Mouse (Mus musculus) adrenal gland, adult 8-10 months (tissue): ENCODE measurements around the gene Jarid2. TPM values are rescaled to one million over a fixed set of nuclear protein-coding genes. Genes with fewer than 3 reads are reported as not detected.

ENCODE experiments used
- DNase-seq: peaks from one replicate; pipeline ENCODE4 v3.0.0; 2022
- total RNA-seq, 4 experiments: library from RNA; stranded (reverse); gene quantifications; 2 replicates each; pipeline ENCODE4 v1.2.4; 2022

Jarid2 gene
- total RNA-seq, 4 experiments from 2014 or later = 32.9 to 48.1 (median 37.8) TPM

DNA sequence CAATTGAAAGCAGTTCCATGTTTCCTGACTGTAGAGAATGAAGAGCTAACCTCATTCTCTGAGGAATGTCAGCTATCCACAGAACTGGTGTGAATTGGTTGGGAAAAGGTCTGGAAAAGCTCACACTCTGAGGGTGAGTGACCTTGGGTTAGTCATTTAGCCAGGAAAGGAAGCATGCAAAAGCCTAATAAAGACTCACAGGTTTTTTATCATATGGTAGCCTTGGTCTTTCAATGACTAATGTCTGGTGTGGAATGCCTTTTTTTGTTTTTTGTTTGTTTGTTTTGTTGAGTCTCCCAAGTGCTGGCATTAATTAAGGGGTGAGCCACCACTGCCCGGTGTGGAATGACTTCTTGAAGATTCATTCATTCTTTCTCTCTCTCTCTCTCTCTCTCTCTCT lies 55.3 kb downstream of the Jarid2 start:
- DNase-seq = no peak

DNA sequence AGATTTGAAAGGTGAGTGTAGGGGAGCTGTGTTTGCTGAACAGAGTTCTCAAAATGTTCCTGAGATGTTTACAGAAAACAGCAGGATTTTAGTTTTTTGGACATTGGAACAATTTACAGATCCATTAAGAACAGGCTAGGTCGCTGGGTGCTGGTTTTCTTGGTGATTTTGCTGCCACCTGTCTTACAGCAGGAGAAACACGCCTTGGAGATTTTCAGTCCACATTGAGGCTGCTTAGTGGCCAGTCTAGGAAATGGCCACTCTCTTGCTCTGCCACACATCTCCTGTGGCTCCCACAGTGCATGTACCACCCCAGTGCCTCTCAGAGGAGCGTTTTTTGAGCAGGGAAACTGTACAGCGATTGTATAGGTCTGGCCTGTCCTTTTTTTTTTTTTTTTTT lies 57.0 kb downstream of the Jarid2 start:
- no peak for DNase-seq

DNA sequence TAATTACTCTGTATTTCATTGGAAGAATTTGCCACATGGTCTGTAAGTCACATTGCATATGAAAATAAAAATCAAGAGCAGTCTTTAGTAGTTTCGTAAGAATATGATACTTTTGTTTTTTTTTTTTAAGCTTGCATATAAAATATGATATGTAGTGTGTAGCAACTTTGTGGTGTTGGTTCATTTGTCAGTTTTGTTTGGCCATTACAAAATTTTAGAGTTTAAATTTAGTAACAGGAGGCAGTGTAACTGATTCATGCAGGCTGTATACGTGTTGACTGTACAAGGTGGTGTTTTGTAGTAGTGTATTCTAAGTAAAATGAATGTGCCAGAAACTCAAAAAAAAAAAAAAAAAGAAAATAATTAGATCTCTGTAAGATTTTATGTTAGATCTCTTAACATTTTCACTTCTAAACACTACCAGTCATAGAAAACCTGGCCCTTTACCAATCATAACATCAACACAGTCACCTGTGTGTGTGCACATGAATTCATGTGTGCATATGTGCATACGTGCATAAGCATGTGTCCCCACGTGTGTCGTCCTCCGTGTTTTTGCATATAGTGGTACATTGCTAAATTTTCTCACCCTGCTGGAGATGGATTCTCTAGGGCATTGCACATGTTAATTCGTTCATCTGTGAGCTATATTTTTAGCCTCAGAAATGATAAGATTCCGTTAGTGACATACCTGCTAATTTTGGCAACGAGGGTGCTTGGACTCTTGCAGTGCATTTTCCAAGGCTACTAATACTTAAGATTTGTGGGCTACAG lies 59.3 kb downstream of the Jarid2 start:
- no peak for DNase-seq

DNA sequence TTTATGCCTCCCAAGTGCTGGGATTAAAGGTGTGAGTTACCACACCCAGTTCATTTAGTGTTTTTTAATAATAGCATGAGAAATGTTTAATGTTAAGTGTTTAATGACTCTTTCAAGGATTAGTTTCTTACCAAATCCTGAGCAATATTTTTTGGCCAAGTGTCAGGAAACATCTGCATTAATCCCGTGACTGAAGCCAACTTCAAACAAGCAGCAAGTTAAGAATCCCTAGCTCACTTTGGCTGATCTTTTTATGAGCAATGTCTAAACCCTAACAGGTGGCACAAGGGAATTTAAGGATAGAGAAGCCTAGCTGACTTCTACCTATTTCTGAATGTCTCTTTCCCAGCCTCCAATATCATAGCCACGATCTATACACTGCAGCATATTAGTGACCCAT lies 60.7 kb downstream of the Jarid2 start:
- no peak for DNase-seq

DNA sequence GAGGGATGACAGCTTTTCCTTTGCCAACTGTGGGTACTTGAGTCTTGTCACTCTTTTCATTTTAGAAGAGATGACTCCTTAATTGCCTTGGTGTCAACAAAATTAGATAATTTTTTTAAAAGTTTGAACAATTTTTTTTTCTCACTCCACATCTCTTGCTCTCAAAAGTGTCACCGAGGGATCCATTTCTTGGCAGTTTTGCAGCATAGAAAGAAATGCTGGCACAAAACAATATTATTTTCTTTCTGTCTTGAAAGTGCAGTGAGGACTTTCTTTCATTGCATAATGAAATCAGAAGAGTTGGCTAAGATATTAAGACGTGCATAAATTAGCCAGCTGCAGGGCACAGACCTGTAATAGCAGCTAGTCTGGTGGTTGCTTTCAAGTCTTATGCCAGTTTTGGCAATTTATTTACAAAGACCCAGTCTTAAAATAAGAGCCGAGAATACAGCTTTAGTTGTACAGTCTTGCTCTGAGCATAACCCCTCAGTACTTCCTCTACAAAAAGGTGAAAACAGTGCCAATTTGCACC lies 63.2 kb downstream of the Jarid2 start:
- no peak for DNase-seq

DNA sequence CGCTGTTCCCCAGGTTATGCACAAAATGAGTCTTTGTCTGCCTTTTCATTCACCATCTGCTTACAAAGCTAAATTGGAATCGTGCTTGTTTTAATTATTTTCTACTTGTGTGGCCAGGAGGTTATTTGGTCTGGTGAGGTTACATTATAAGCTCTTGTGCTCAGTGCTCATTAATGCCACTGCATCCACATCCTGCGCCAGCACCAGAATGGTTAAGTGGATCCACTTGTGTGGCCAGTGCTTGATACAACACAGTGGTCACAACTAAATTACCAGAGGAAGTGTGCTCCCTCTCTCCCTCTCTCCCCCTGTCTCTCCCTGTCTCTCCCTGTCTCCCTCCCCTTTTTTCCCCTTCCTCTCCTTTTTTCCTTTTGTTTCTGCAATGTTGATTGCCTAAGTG lies 66.6 kb downstream of the Jarid2 start:
- no peak for DNase-seq

DNA sequence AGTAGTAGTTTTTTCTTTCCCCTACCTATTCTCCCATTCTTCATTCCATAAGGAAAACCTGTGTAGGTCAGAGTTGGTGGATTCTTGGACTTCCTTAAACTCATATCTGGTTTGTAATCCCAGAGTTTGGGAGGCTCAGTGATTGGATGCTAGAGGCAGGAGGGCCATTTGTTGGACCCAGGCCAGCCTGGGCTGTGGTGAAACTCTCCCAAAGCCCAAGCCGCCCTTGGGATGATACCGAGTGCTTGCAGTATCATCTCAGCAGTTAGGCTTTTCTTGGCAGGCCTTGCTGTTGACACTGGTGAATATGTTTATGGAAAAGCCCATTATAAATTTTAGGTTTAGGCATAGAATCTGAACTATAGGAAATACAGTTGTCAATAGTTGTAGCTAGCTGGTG lies 67.5 kb downstream of the Jarid2 start:
- DNase-seq = peak; percentile 49

DNA sequence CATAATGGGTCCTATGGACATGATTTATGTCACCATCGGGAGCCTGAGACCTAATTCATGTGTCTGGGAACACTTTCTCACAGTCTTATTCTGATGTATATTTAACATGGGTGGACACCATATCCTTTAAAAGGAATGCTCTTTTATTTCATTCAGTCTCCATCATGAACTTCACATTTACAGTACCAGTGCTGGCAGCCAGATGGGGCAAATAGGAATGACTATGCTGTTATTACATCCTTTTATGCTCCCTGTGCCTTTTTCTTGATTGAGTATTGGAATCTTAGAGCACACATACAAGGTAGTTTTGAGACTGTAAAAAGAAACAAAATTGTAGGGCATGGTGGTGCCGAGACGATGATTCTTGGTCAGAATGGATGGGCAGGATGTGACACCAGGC lies 69.0 kb downstream of the Jarid2 start:
- no peak for DNase-seq

DNA sequence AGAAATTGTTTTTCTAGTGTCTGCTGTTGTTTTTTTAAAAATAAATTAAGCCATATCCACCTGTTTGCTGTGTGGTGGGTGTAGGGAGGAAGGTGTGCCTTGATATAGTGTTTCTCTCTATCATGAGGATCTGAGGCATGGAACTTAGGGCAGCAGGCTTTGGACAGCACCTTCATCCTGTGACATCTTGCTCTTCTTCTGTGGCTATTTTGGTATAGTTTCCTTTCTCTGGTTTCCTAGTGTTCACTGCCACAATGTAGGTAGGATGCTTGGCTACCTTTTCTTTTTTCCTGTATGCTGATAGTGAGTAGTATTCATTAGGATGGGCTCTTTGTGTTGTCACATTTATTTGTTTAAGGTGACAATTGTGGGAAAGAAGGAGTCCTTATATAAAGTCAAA lies 69.9 kb downstream of the Jarid2 start:
- DNase-seq = no peak

DNA sequence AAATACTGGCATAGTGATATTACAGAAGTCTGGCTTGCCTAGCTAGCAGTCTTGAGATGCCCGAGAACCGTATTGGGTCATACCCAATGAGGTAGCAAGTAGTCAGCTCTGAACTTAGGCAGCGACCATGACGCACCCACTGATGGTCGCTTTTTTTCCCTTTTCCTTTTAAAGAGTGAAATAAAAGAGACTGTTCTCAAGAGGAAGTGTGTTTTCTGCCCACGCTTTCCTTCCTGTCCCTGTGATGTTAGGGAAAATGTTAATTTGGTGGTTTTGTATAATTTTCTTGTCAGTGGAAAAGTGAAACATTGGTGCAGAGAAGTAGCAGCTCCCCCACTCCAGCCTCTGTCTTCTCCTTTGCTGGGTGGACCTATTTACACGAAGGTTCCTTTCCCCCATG lies 70.8 kb downstream of the Jarid2 start:
- DNase-seq = no peak

DNA sequence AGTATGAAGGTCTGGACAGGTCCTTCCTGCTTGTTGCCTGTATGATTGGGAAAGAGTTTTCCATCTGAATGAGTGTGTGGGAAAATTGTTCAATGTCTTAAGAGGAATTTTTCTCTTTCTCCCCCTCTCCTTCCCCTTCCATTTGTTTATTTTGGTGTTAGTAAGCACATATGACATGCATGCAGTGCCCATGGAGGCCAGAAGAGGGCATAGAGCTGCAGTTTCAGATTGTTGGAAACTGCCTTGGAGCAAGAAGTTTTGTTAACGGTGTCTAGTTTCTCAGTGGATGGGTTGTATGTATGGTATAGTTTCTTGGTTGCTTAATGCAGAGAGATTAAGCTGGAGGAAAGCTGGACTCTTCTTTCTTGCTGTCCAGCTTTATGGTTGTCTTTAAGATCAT lies 75.6 kb downstream of the Jarid2 start:
- DNase-seq = no peak

DNA sequence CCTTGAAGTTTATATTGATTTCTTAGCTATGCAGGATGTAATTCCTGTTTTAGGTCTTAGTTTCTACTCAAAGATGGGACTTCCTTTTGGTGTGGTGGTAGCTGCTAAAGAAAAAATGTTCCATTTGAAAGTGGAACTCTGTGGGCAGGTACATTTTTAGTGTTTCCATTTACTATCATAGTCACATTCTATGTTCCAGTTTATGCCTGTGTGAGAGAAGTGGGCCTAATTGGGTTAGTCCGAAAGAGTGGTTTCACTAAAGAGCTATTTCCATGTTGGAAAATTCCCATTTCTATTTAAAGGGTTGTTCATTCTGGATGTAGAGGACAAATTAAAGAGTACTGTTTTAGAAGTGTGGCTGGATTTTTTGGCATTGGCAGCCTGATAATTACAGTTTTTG lies 79.0 kb downstream of the Jarid2 start:
- DNase-seq = no peak

DNA sequence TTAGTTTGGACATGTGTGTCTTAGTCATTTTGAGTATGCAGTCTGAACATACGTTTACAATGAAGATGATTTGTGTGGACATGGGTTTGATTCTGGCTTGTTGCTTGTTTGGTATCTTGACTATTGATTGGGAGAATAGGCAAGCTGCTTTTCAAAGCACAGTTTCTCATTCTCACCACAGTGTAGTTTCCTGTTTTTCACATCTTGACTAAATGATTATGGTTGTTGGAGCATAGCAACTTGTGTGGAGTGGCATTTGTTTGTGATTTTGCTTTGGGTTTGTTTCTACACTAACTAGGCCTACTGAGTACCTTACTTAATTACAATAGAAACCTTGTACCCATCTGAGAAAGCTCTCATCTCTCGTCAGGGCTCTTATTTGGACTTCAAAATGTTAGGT lies 81.7 kb downstream of the Jarid2 start:
- no peak for DNase-seq

DNA sequence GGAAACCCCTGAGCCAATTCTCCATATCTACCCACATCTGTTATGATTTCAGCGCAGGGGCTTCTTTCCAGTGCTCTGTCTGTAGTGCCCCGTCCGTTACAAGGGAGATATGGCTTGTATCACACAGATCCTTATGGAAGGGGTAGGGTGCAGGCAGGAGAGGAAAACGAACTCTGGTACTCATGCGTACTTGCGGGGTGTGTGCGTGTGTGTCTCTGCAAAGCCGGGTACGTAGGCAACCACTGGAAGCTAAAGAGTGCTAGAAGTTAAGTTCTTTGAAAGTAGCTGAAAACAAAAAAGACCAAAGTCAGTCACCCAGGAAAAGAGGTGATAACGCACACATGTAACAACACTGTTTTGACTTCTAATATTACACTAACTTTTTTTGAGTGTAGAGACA lies 82.3 kb downstream of the Jarid2 start:
- no peak for DNase-seq

DNA sequence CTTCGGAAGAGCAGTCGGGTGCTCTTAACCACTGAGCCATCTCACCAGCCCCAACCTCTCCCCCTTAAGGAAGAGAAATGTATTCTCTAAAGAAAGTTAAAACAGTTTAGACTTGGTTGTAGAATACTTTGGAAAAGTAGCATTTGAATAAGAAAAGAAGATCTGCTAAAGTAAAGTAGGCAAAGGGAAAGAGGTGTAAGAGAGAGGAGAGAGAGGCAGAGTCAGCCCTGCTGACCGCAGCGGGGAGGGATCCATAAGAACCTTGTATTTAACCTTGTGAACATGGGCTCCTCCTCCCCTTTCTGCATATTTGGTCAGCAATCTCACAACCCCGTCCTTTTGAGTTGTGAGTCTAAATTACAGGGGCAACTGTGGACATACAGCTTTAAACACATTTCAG lies 83.1 kb downstream of the Jarid2 start:
- no peak for DNase-seq

DNA sequence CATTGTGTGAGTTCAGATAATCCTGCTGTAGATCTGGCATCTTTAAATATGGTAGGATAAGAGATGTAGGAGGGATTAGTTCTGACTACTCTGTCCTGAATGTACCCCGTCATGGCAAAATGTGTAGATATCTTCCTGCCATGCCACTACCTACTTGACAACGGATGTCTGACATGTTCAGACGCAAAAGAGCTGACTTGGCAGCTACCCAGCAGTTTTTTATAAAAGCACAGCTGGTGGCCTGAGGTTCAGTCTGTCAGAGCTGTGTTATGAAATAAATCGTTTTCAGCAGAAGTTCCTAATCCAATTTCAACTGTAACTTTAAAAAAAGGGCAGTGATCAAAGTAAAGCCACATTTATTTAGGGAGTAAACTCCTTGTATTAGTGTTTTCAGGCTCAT lies 90.1 kb downstream of the Jarid2 start:
- peak; percentile 41 for DNase-seq

DNA sequence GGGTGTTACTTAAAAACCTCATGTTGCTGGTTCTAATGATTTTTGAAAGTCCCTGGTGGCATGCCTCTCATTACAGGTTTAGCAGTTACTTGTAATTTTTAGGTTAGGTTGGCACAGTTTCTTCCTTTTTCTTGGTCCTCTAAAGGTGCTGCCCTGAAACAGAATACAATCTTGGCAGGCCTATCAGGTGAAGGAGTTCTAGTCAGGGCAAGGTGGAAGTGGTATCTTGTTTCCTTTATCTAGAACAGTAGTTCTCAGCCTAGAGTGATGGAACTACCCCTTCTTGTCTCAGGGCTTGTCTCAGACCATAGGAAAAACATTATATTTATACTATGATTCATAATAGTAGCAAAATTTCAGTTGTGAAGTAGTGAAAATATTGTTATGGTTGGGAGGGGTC lies 93.3 kb downstream of the Jarid2 start:
- DNase-seq = no peak

DNA sequence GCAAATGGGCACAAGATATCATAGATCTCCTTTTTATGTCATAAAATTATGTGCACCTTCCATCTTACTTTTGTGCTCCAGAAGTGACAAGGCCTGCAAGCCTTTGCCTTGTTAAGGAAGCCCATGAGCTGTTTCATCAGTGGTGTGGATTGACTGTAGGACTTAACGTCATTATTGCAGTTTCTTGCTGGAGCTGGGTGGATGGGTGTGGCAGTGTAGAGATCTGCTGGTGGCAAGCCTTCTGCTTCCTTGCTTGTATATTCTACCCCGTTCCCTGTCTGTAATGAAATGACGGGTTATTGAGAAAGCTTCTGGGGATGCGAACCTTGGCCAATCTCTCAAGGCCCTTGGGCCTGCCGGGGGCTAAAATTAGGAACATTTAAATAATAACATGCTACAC lies 99.6 kb downstream of the Jarid2 start:
- no peak for DNase-seq

DNA sequence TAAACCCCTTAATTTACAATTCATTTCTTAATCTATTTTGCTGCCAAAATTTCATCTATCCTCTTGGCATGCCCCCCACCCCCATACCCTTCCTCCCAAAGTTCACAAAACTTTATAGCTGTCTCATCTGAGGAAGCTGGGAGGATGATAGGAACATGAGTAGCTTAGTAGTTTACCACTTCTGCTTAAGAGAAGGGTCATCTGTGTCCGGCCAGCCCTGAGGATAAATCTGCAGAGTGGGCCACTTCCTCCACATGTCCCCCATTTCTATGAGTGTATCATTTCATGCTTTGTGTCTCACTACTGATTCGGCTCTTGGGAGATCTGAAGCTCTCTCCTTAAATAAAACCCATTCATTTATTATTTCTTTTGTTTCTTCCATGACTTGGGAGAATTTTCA lies 102.8 kb downstream of the Jarid2 start:
- no peak for DNase-seq

DNA sequence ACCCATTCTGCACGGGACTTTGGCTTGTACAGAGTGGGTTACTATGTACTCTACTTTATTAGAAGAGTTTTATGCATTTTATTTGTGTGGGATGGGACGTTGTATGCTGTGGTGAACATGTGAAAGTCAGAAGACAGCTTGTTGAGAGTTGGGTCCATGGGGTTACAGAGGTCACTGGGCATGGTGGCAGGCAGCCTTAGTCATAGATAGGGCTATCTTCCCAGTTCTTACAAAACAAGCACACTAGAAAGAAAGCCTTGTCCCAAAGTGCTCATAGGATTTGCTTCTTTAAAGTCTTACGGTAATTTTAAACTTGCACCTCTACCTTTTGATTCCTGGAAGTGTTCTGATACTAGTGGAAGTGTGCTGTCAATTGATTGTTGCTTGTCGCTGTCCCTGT lies 103.6 kb downstream of the Jarid2 start:
- DNase-seq = no peak

DNA sequence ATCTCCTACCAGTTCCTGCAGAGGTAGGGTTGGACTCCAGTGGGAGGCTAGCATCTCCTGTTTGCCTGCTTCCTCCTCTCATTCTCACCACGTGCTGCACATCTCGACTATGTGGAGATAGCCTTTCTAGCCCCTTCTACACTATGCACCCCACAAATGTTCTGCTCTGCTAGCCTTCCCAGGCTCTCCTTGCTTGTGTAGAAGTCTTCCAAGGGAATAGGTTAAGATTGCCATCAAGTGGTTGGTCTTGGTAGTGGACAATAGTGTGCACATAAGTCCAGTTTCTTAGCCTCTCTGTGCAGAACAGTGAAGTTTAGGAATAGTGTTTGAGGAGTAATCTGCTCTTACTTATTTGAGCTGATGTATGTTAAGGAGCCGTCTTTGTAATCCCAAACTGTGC lies 104.1 kb downstream of the Jarid2 start:
- no peak for DNase-seq

DNA sequence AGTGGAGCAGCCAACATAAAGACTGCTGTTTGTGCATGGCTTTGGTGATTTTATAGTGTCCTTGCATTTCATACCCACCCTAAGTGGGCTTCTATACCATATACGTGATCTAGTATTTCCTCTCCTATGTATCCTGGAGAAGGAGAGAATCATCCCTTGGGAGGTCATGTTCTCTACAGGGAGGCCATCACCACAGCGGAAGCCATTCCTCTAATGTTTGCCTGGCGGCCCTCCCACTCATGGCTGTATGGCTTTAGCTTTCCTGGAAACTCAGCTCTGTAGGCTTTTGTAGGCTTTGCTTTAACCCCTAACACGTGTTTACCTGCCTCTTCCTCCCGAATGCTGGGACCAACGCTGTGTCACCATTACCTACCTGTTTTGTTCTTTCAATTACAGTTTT lies 108.2 kb downstream of the Jarid2 start:
- no peak for DNase-seq

DNA sequence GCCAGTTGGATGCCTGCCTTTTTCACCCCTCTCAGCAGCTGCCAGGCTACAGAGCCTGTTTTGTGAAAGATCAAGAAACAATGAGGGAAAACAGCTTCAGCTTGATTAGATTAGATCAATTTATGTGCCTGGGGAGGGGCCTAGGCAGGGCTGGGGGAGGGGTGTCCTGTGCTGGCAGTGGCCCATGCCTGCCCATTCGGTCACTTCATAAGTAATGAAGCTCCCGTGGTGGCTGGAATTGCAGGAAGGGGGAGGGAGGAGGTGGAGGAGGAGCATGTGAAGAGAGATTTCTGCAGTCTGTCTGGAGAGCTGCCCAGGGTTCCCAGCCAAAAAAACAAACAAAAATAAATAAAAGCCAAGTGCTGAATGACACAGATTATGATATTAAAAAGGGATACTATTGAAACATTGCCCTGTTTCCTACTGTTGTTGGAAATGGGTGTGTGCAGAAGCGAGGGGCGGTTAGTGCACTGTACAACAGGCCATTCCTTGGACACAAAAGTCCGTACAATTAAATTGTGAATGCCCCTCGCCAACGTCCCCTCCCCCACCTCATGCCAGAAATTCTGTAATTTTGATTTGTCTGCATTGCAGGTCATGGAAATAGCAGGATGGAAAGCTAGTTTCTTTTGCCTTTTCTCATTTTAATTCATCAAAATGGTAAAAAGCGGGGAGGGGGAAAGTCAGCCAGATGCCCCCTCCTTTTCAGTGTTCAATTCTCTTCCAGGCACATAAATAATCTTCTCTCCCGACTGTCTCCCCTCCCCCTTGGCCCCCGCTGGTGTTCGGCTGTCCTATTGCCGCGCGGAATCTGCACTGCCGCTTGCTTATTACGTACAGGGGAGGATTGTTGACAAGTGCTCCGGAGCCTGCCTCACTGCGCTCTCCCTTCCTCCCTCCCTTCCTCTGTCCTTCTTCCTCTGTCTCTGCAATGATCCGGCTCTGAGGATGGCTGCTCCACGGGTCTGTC lies 110.9 kb downstream of the Jarid2 start:
- DNase-seq = peak; percentile 85

DNA sequence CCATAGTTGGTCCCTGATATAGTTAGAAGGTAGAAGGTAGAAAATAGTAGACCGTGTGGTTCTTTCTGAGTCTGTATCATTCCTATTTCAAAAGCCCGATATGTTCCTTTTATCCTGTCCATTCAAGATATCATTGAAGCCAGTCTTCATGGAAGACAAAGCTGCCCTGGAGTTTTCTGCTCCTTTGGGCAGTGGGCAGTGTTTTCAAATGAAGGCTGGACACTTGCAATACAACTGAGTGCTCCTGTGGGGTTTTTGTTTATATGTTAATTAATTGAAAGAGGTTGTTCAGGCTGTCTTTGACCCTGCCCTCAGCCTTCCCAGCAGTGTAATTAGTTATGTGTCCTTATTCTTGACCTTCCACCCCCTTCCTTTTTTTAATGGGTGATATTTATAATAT lies 122.2 kb downstream of the Jarid2 start:
- DNase-seq = no peak
